Mouse (Mus musculus) brain, embryonic 14.5 days (tissue): Measurements from ENCODE around the gene Ring1.

ENCODE experiments used
- CTCF ChIP-seq: fragments of 200-500 bp; IDR thresholded peaks from 2 replicates; pipeline ENCODE4 v1.5.1; 2012; ENCODE audit warnings: inconsistent platforms, mild to moderate bottlenecking, moderate library complexity, borderline replicate concordance; ENCODE audit not compliant: insufficient read depth, insufficient read length; ENCODE audit errors: extremely low read depth
- POLR2A ChIP-seq: fragments of 200-500 bp; IDR thresholded peaks from 2 replicates; pipeline ENCODE4 v1.6.1; 2012; ENCODE audit warnings: mild to moderate bottlenecking, inconsistent platforms, borderline replicate concordance; ENCODE audit not compliant: poor library complexity, insufficient read depth, insufficient read length, severe bottlenecking; ENCODE audit errors: extremely low read depth

DNA sequence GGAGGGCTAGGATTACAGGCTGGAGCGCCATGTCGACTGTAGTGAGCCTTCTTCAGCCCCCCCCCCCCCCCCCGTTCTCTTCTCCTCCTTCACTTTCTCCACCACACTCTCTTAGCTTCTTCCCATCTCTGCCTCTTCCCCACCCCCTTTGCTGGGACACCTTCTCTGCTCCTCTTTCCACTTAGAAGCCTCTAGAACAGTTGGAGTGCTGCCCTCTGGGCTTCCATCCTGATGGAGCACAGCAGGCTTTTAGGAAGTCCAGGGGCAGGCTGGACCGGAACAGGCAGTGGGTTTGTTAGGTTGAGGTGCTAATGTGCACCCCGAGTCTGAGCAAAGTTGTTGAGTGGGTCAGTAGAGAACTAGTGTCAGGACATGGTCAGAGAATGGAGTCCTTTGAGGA, 14.3 kb downstream of the Ring1 start:
- no peak for TF ChIP-seq CTCF
- no peak for TF ChIP-seq POLR2A
